Mouse (Mus musculus) stomach, adult 2 months (tissue): Measurements from ENCODE around the gene Kcnk6. TPM values are rescaled to one million over a fixed set of nuclear protein-coding genes. Genes with fewer than 3 reads are reported as not detected.

ENCODE experiments used
- polyA plus RNA-seq: library from polyadenylated mRNA; depleted of rRNA; stranded (reverse); fragments of >200 nt; gene quantifications from 2 replicates; pipeline ENCODE4 v1.2.3, GENCODE M21; 2012; rRNA removed

Gene Kcnk6
- polyA plus RNA-seq, result 42.1 and 45.1 TPM in 2 replicates

GRCm38 (mm10) chr7:29232247-29233013 is at the start of gene Kcnk6:
Gene Kcnk6, minus strand, starts transcription at chr7:29232515.

GRCm38 (mm10) chr7:29281201-29282073 is 49.1 kb upstream of the Kcnk6 start, which contains the start of gene Spint2:
Gene Spint2, minus strand, starts transcription at chr7:29281912.

GRCm38 (mm10) chr7:29248261-29248841 is 16.0 kb upstream of the Kcnk6 start, which contains the start of gene 2200002D01Rik:
Gene 2200002D01Rik, minus strand, starts transcription at chr7:29248466.

GRCm38 (mm10) chr7:29238019-29238967 is 6.0 kb upstream of the Kcnk6 start, which contains the start of gene Yif1b:
Gene Yif1b, plus strand, starts transcription at chr7:29238329.

GRCm38 (mm10) chr7:29213675-29214082 is 18.6 kb downstream of the Kcnk6 start, which contains the start of gene Catsperg1:
Gene Catsperg1, minus strand, starts transcription at chr7:29214035.

GRCm38 (mm10) chr7:29180077-29180853 is 52.0 kb downstream of the Kcnk6 start, which contains the start of gene Psmd8:
Gene Psmd8, minus strand, starts transcription at chr7:29180701.

Other genes with a start within 250 kb of the Kcnk6 start
- gene Ryr1, start 107.3 kb downstream of the Kcnk6 start, polyA plus RNA-seq, result 2.1 and 2.3 TPM in 2 replicates
- gene Rasgrp4, start 97.7 kb downstream of the Kcnk6 start, polyA plus RNA-seq, result 1.7 and 2.1 TPM in 2 replicates
- 23.6 and 35.1 TPM in 2 replicates for gene Fam98c, start 76.3 kb downstream of the Kcnk6 start, polyA plus RNA-seq
- 0.84 and 1.0 TPM in 2 replicates for gene Ggn, start 62.3 kb downstream of the Kcnk6 start, polyA plus RNA-seq
- gene Spred3, start 62.1 kb downstream of the Kcnk6 start, polyA plus RNA-seq, result 1.9 and 2.1 TPM in 2 replicates
- gene Psmd8, start 51.8 kb downstream of the Kcnk6 start, polyA plus RNA-seq, result 58.0 and 58.4 TPM in 2 replicates
- gene Catsperg1, start 18.5 kb downstream of the Kcnk6 start, polyA plus RNA-seq, result 0.23 and 0.53 TPM in 2 replicates
- 69.2 and 106 TPM in 2 replicates for gene Yif1b, start 5.8 kb upstream of the Kcnk6 start, polyA plus RNA-seq
- gene 2200002D01Rik, start 16.0 kb upstream of the Kcnk6 start, polyA plus RNA-seq, result 51.1 and 60.9 TPM in 2 replicates
- gene Spint2, start 49.4 kb upstream of the Kcnk6 start, polyA plus RNA-seq, result 427 and 890 TPM in 2 replicates
- 18.9 and 33.1 TPM in 2 replicates for gene Ppp1r14a, start 56.8 kb upstream of the Kcnk6 start, polyA plus RNA-seq
- 0.30 and 0.56 TPM in 2 replicates for gene Dpf1, start 71.4 kb upstream of the Kcnk6 start, polyA plus RNA-seq